Mouse (Mus musculus) forebrain, embryonic 15.5 days (tissue): ENCODE data around the gene Runx3. TPM values are rescaled to one million over a fixed set of nuclear protein-coding genes. Genes with fewer than 3 reads are reported as not detected.
A peak's percentile ranks its signal among the peaks of the same experiment; 100 is the strongest.

ENCODE experiments used
- ATAC-seq: fragments of 200-750 bp; cut with Nextera tagmentation; replicated peaks from 2 replicates; pipeline ENCODE4 v1.8.0; 2017; ENCODE audit warnings: mild to moderate bottlenecking, moderate TSS enrichment, moderate library complexity
- H3K27ac ChIP-seq: fragments of 300-500 bp; sonication (generic); replicated peaks from 2 replicates; pipeline ENCODE4 v1.5.1; 2015; ENCODE audit warnings: mild to moderate bottlenecking, inconsistent platforms
- H3K27me3 ChIP-seq: fragments of 300-500 bp; sonication (generic); 2 replicates; pipeline ENCODE4 v1.6.1; 2015; ENCODE audit warnings: inconsistent platforms
- H3K36me3 ChIP-seq: fragments of 300-500 bp; sonication (generic); 2 replicates; pipeline ENCODE4 v1.6.1; 2015; ENCODE audit warnings: mild to moderate bottlenecking, inconsistent platforms
- H3K4me1 ChIP-seq: fragments of 300-500 bp; sonication (generic); 2 replicates; pipeline ENCODE4 v1.6.1; 2015; ENCODE audit warnings: inconsistent platforms
- H3K4me2 ChIP-seq: fragments of 300-500 bp; sonication (generic); replicated peaks from 2 replicates; pipeline ENCODE4 v1.6.1; 2015; ENCODE audit warnings: mild to moderate bottlenecking, inconsistent platforms
- H3K4me3 ChIP-seq: fragments of 300-500 bp; sonication (generic); 2 replicates; pipeline ENCODE4 v1.5.1; 2015; ENCODE audit warnings: mild to moderate bottlenecking, inconsistent platforms
- H3K9ac ChIP-seq: fragments of 300-500 bp; sonication (generic); replicated peaks from 2 replicates; pipeline ENCODE4 v1.6.1; 2015; ENCODE audit warnings: mild to moderate bottlenecking, inconsistent platforms
- H3K9me3 ChIP-seq: fragments of 300-500 bp; sonication (generic); 2 replicates; pipeline ENCODE4 v1.6.1; 2016; ENCODE audit warnings: inconsistent platforms
- WGBS: fragments of 180-500 bp; shearing (Covaris S2); methylation state at CpG from one replicate; pipeline ENCODE4 v1.1.7; 2015; ENCODE audit warnings: mixed read lengths; 5-methylcytosine and 5-hydroxymethylcytosine counted together
- polyA plus RNA-seq: library from polyadenylated mRNA; unstranded; fragments of >200 nt; fragmentation: Nextera tagmentation; extraction: Ambion mirVana; gene quantifications from 2 replicates; pipeline ENCODE4 v1.2.1, GENCODE M21; 2015

The Runx3 gene
- polyA plus RNA-seq, 1 experiment from 2014 or later = not detected

- H3K4me1 ChIP-seq = no peaks in the 10 kb centered on the region
- H3K27me3 ChIP-seq = no peaks in the 10 kb centered on the region
- WGBS = 93% methylated on average over 1 of the region's 1 CpGs
- ATAC-seq = no peak
- no peak overlapping the region for H3K4me2 ChIP-seq
- no peak overlapping the region for H3K4me3 ChIP-seq
- H3K9ac ChIP-seq = no peak overlapping the region
- no peak overlapping the region for H3K27ac ChIP-seq
- H3K36me3 ChIP-seq = no peaks in the 10 kb centered on the region
- H3K9me3 ChIP-seq = no peaks in the 10 kb centered on the region
These were observed 69.9 kb downstream of the Runx3 start for GRCm38 (mm10) chr4:135190364-135190763.

GRCm38 (mm10) chr4:135191185-135191584 lies 70.7 kb downstream of the Runx3 start:
- H3K4me3 ChIP-seq = no peak overlapping the region
- H3K4me1 ChIP-seq = no peaks in the 10 kb centered on the region
- H3K9ac ChIP-seq = no peak overlapping the region
- 83% methylated on average over 1 of the region's 1 CpGs for WGBS
- ATAC-seq = no peak
- H3K9me3 ChIP-seq = no peaks in the 10 kb centered on the region
- no peak overlapping the region for H3K27ac ChIP-seq
- H3K36me3 ChIP-seq = no peaks in the 10 kb centered on the region
- H3K27me3 ChIP-seq = no peaks in the 10 kb centered on the region
- no peak overlapping the region for H3K4me2 ChIP-seq

GRCm38 (mm10) chr4:135191604-135192003 lies 71.2 kb downstream of the Runx3 start:
- H3K36me3 ChIP-seq = no peaks in the 10 kb centered on the region
- no peak overlapping the region for H3K9ac ChIP-seq
- WGBS = 81% methylated on average over 11 of the region's 11 CpGs
- no peaks in the 10 kb centered on the region for H3K9me3 ChIP-seq
- no peak overlapping the region for H3K27ac ChIP-seq
- no peak overlapping the region for H3K4me2 ChIP-seq
- H3K27me3 ChIP-seq = no peaks in the 10 kb centered on the region
- H3K4me1 ChIP-seq = no peaks in the 10 kb centered on the region
- ATAC-seq = no peak
- H3K4me3 ChIP-seq = no peak overlapping the region

- ATAC-seq = no peak
- no peak overlapping the region for H3K4me2 ChIP-seq
- H3K4me3 ChIP-seq = no peak overlapping the region
- no peaks in the 10 kb centered on the region for H3K4me1 ChIP-seq
- H3K9ac ChIP-seq = no peak overlapping the region
- no peaks in the 10 kb centered on the region for H3K36me3 ChIP-seq
- H3K27ac ChIP-seq = no peak overlapping the region
- no peaks in the 10 kb centered on the region for H3K27me3 ChIP-seq
- no peaks in the 10 kb centered on the region for H3K9me3 ChIP-seq
- WGBS = 88% methylated on average over 5 of the region's 5 CpGs
These were observed 72.4 kb downstream of the Runx3 start for GRCm38 (mm10) chr4:135192841-135193240.

GRCm38 (mm10) chr4:135197857-135198256 lies 77.4 kb downstream of the Runx3 start:
- Histone ChIP-seq H3K4me2 (no peak overlapping the region), H3K27ac (no peak overlapping the region), H3K27me3 (no peaks in the 10 kb centered on the region), H3K36me3 (no peaks in the 10 kb centered on the region), H3K4me1 (no peaks in the 10 kb centered on the region), H3K9ac (no peak overlapping the region), H3K9me3 (no peaks in the 10 kb centered on the region), H3K4me3 (no peak overlapping the region)
- WGBS = 77% methylated on average over 8 of the region's 8 CpGs
- ATAC-seq = no peak

GRCm38 (mm10) chr4:135201771-135202170 lies 81.3 kb downstream of the Runx3 start:
- H3K9ac ChIP-seq = no peak overlapping the region
- H3K4me3 ChIP-seq = no peak overlapping the region
- no peak overlapping the region for H3K27ac ChIP-seq
- H3K4me1 ChIP-seq = peaks cover 15% of the 10 kb centered on the region
- 63% methylated on average over 16 of the region's 16 CpGs for WGBS
- ATAC-seq = no peak
- H3K36me3 ChIP-seq = no peaks in the 10 kb centered on the region
- no peaks in the 10 kb centered on the region for H3K9me3 ChIP-seq
- peaks cover 19% of the 10 kb centered on the region for H3K27me3 ChIP-seq
- no peak overlapping the region for H3K4me2 ChIP-seq

GRCm38 (mm10) chr4:135203279-135203678 lies 82.8 kb downstream of the Runx3 start:
- Histone ChIP-seq H3K4me2 (peak overlapping the region; percentile 32), H3K9ac (0 out of 2 replicates have a peak overlapping the region, but pooled peaks have one; percentile 19), H3K27me3 (peaks cover 19% of the 10 kb centered on the region), H3K4me1 (peaks cover 15% of the 10 kb centered on the region), H3K4me3 (peak overlapping the region; percentile 14), H3K36me3 (no peaks in the 10 kb centered on the region), H3K27ac (no peak overlapping the region), H3K9me3 (no peaks in the 10 kb centered on the region)
- no peak for ATAC-seq
- 21% methylated on average over 14 of the region's 14 CpGs for WGBS

- H3K36me3 ChIP-seq = no peaks in the 10 kb centered on the region
- H3K4me1 ChIP-seq = peaks cover 15% of the 10 kb centered on the region
- WGBS = 24% methylated on average over 17 of the region's 17 CpGs
- H3K4me3 ChIP-seq = peak overlapping the region; percentile 14
- no peak overlapping the region for H3K27ac ChIP-seq
- 0 out of 2 replicates have a peak overlapping the region, but pooled peaks have one; percentile 19 for H3K9ac ChIP-seq
- no peaks in the 10 kb centered on the region for H3K9me3 ChIP-seq
- ATAC-seq = no peak
- H3K27me3 ChIP-seq = peaks cover 19% of the 10 kb centered on the region
- peak overlapping the region; percentile 32 for H3K4me2 ChIP-seq
These were observed 83.5 kb downstream of the Runx3 start for GRCm38 (mm10) chr4:135203806-135204560.

GRCm38 (mm10) chr4:135204666-135205065 lies 84.2 kb downstream of the Runx3 start:
- ATAC-seq = no peak
- Histone ChIP-seq H3K4me3 (no peak overlapping the region), H3K27me3 (peaks cover 19% of the 10 kb centered on the region), H3K36me3 (no peaks in the 10 kb centered on the region), H3K9me3 (no peaks in the 10 kb centered on the region), H3K4me1 (peaks cover 15% of the 10 kb centered on the region), H3K4me2 (no peak overlapping the region), H3K9ac (no peak overlapping the region), H3K27ac (no peak overlapping the region)
- 50% methylated on average over 5 of the region's 5 CpGs for WGBS

- H3K4me1 ChIP-seq = peaks cover 15% of the 10 kb centered on the region
- H3K36me3 ChIP-seq = no peaks in the 10 kb centered on the region
- no peak overlapping the region for H3K4me2 ChIP-seq
- H3K27ac ChIP-seq = no peak overlapping the region
- H3K4me3 ChIP-seq = no peak overlapping the region
- 14% methylated on average over 5 of the region's 5 CpGs for WGBS
- no peaks in the 10 kb centered on the region for H3K9me3 ChIP-seq
- no peak for ATAC-seq
- no peak overlapping the region for H3K9ac ChIP-seq
- H3K27me3 ChIP-seq = peaks cover 19% of the 10 kb centered on the region
These were observed 84.8 kb downstream of the Runx3 start for GRCm38 (mm10) chr4:135205254-135205653.

GRCm38 (mm10) chr4:135205711-135206600 lies 85.5 kb downstream of the Runx3 start:
- Histone ChIP-seq H3K36me3 (no peaks in the 10 kb centered on the region), H3K4me3 (peak overlapping the region; percentile 36), H3K9me3 (no peaks in the 10 kb centered on the region), H3K9ac (peak overlapping the region; percentile 22; the same call in 1 of the 2 replicates), H3K4me1 (peaks cover 15% of the 10 kb centered on the region), H3K27me3 (peaks cover 19% of the 10 kb centered on the region), H3K27ac (no peak overlapping the region), H3K4me2 (peak overlapping the region; percentile 74)
- 2% methylated on average over 47 of the region's 47 CpGs for WGBS
- 0 out of 2 replicates have a peak, but pooled peaks have one; percentile 55 for ATAC-seq

GRCm38 (mm10) chr4:135209846-135210245 lies 89.4 kb downstream of the Runx3 start:
- no peaks in the 10 kb centered on the region for H3K9me3 ChIP-seq
- no peak overlapping the region for H3K4me2 ChIP-seq
- H3K9ac ChIP-seq = no peak overlapping the region
- 0 out of 2 replicates have a peak, but pooled peaks cover 2% of the 10 kb centered on the region for H3K36me3 ChIP-seq
- no peak overlapping the region for H3K27ac ChIP-seq
- 80% methylated on average over 2 of the region's 2 CpGs for WGBS
- ATAC-seq = no peak
- H3K4me1 ChIP-seq = peaks cover 5% of the 10 kb centered on the region
- no peak overlapping the region for H3K4me3 ChIP-seq
- peaks cover 9% of the 10 kb centered on the region for H3K27me3 ChIP-seq
